Mouse (Mus musculus): ENCODE results near the gene Cebpz. TPM values are rescaled to one million over a fixed set of nuclear protein-coding genes. Genes with fewer than 3 reads are reported as not detected.
A peak's percentile ranks its signal among the peaks of the same experiment; 100 is the strongest.

Gene Cebpz
- polyA plus RNA-seq, 1 experiment from 2014 or later: 65.3 TPM

GRCm38 (mm10) chr17:78891020-78891419 is 45.8 kb downstream of the Cebpz start:
- WGBS: 84% methylated on average over 9 of the region's 9 CpGs

DNA sequence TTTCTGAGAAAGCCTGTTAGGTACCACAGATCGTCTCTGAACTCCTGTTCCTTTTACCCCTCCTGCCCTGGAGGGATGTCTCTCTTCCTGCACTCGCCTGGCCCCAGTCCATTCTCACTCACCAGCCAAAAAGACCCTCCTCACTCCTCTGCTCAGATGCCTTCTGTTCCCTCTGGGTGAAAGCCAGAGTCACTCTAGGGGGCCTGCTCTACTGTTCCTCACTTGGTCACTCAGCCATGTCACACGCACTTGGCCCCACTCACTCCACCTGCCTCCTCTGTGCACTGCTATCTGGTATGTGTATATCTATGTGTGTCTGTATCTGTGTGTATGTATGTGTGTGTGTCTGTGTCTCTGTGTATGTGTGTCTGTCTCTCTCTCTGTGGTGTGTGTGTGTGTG is 47.7 kb downstream of the Cebpz start:
- Histone ChIP-seq H3K36me3 (no peaks in the 10 kb centered on the region), H3K9me3 (no peaks in the 10 kb centered on the region), H3K27ac (no peak overlapping the region), H3K4me3 (replicated peaks) (no peak overlapping the region), H3K9ac (no peak overlapping the region), H3K27me3 (replicated peaks) (no peaks in the 10 kb centered on the region), H3K4me1 (replicated peaks) (no peaks in the 10 kb centered on the region), H3K4me2 (replicated peaks) (no peak overlapping the region)
- 43% methylated on average over 3 of the region's 3 CpGs for WGBS
- no peak for ATAC-seq

More at GRCm38 (mm10) chr17:78891020-78891419, 45.8 kb downstream of the Cebpz start:
- H3K36me3 ChIP-seq: no peaks in the 10 kb centered on the region
- H3K27me3 ChIP-seq (replicated peaks): no peaks in the 10 kb centered on the region
- H3K9ac ChIP-seq: no peak overlapping the region
- H3K4me2 ChIP-seq (replicated peaks): no peak overlapping the region
- no peak for ATAC-seq
- H3K4me3 ChIP-seq (replicated peaks): no peak overlapping the region
- no peak overlapping the region for H3K27ac ChIP-seq
- no peaks in the 10 kb centered on the region for H3K9me3 ChIP-seq
- H3K4me1 ChIP-seq (replicated peaks): no peaks in the 10 kb centered on the region

GRCm38 (mm10) chr17:78888554-78888953 is 48.3 kb downstream of the Cebpz start:
- 77% methylated on average over 4 of the region's 4 CpGs for WGBS
- H3K4me3 ChIP-seq (replicated peaks): no peak overlapping the region
- H3K4me2 ChIP-seq (replicated peaks): no peak overlapping the region
- H3K9me3 ChIP-seq: no peaks in the 10 kb centered on the region
- H3K27me3 ChIP-seq (replicated peaks): no peaks in the 10 kb centered on the region
- H3K27ac ChIP-seq: no peak overlapping the region
- H3K36me3 ChIP-seq: no peaks in the 10 kb centered on the region
- H3K9ac ChIP-seq: no peak overlapping the region
- no peaks in the 10 kb centered on the region for H3K4me1 ChIP-seq (replicated peaks)
- ATAC-seq: no peak

DNA sequence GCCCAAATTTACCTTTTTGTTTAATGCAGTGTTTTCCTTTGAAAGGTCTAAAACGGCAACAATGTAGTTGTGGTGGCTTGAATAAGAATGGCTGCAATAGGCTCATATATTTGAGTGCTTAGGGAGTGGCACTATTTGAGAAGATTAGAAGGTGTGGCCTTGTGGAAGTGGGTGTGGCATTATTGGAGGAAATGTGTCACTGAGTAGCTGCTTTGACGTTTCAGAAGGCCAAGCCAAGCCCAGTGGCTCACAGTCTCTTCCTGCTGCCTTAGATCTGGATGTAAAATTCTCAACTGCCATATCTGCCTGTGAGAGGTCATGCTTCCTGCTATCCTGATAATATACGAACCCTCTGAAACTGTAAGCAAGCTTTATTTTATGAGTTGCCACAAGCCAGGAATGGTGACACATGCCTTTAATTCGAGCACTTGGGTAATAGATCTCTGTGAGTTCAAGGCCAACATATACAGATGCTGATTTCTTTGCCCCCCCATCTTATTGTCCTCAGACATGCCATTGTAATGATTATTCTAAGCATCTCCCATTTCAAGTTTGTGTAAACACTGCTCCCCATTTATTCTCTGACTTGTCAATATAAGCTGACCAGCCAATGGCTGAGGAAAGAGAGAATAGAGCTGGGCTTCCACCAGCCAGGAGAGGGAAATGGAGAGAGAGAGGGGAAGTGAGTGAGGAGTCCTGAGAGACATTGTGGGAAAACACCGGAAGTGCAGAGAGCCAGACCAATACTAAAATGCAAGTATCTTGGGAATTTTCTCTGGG is 51.4 kb downstream of the Cebpz start:
- no peaks in the 10 kb centered on the region; the same call in 1 of the 2 replicates for H3K4me1 ChIP-seq (replicated peaks)
- H3K4me2 ChIP-seq (replicated peaks): no peak overlapping the region
- no peaks in the 10 kb centered on the region for H3K27me3 ChIP-seq (replicated peaks)
- no peaks in the 10 kb centered on the region for H3K36me3 ChIP-seq
- H3K9ac ChIP-seq: no peak overlapping the region
- no peak overlapping the region for H3K4me3 ChIP-seq (replicated peaks)
- no peaks in the 10 kb centered on the region for H3K9me3 ChIP-seq
- no peak for ATAC-seq
- WGBS: 80% methylated on average over 5 of the region's 5 CpGs
- H3K27ac ChIP-seq: no peak overlapping the region

DNA sequence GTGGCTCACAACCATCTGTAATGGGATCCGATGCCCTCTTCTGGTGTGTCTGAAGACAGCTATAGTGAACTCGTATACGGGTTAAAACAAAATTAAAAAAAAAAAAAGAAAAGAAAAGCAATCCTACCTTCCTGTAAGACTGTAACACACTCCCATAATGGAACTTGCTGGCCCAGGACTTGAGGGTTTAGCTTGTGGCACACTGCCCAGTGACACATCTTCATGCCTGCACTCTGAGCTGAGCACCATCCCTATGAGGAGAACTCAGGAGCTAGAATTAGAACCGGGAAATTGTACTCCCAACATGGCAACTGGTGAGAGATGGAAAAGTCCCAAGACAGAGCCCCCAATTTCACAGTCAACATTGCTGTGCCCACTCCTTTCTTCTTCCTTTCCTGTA is 53.6 kb downstream of the Cebpz start:
- H3K4me2 ChIP-seq (replicated peaks): no peak overlapping the region

DNA sequence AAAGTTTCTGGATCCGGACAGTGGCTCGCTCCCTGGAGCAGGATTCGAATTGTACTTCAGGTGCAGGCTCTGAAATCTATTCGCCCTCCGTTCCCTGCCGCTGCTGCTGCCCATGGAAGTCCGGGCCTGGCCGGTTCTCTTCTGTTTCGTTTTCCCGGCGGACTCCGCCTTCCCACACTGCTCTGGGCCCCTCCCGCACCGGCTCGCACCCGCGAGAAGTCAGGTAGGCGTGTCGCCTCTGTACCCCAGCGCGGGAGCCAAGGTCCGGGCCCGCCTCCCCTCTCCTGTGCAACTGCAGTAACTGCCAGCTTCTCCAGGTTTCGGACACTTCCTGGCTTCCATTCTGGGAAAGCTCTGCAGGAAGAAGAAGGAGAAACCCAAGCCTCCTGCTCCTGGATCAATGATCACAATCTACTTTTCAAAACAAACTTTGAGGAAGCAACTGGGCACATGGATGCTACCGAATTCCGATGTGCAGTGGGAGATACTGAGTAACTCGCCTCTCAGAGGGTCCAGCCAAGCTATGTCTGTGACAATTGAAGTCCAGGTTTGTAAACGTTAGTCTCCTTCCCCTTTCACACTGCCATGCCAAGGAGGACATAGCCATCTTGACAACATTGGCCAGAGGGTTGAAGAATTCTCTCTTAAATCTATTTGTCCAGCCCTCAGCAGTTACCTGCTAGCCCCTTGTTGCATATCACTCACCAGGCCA is 54.3 kb downstream of the Cebpz start, which contains the start of gene Eif2ak2:
TSS of gene Eif2ak2 (minus strand) at position 173 of the 712 bp plus-strand sequence.
- Histone ChIP-seq H3K27me3 (replicated peaks) (no peaks in the 10 kb centered on the region), H3K9ac (peak within 1 kb of the TSS; percentile 79), H3K4me2 (replicated peaks) (peak within 1 kb of the TSS; percentile 69), H3K4me1 (replicated peaks) (no peaks in the 10 kb centered on the region; the same call in 1 of the 2 replicates), H3K27ac (peak within 1 kb of the TSS; percentile 83), H3K9me3 (no peaks in the 10 kb centered on the region), H3K36me3 (0 out of 2 replicates have a peak, but pooled peaks cover 6% of the 10 kb centered on the region), H3K4me3 (replicated peaks) (peak within 1 kb of the TSS; percentile 60)
- peak; percentile 100 for ATAC-seq
- 2% methylated on average over 28 of the region's 28 CpGs for WGBS

More for the DNA sequence above, 53.6 kb downstream of the Cebpz start:
- Histone ChIP-seq H3K4me1 (replicated peaks) (no peaks in the 10 kb centered on the region; the same call in 1 of the 2 replicates), H3K27ac (no peak overlapping the region), H3K27me3 (replicated peaks) (no peaks in the 10 kb centered on the region), H3K9me3 (no peaks in the 10 kb centered on the region), H3K9ac (no peak overlapping the region), H3K36me3 (no peaks in the 10 kb centered on the region), H3K4me3 (replicated peaks) (no peak overlapping the region)
- no peak for ATAC-seq
- WGBS: 92% methylated on average over 4 of the region's 4 CpGs

GRCm38 (mm10) chr17:78881878-78882304 is 55.0 kb downstream of the Cebpz start:
- peak overlapping the region; percentile 60 for H3K4me3 ChIP-seq (replicated peaks)
- 0 out of 2 replicates have a peak, but pooled peaks cover 7% of the 10 kb centered on the region for H3K36me3 ChIP-seq
- no peaks in the 10 kb centered on the region for H3K27me3 ChIP-seq (replicated peaks)
- WGBS: 13% methylated on average over 5 of the region's 7 CpGs
- peak overlapping the region; percentile 69 for H3K4me2 ChIP-seq (replicated peaks)
- H3K9me3 ChIP-seq: no peaks in the 10 kb centered on the region
- peak overlapping the region; percentile 83 for H3K27ac ChIP-seq
- H3K9ac ChIP-seq: peak overlapping the region; percentile 79
- peak; percentile 65 for ATAC-seq
- no peaks in the 10 kb centered on the region; the same call in 1 of the 2 replicates for H3K4me1 ChIP-seq (replicated peaks)

- no peak overlapping the region for H3K9ac ChIP-seq
- H3K27me3 ChIP-seq (replicated peaks): no peaks in the 10 kb centered on the region
- H3K4me2 ChIP-seq (replicated peaks): no peak overlapping the region
- H3K4me1 ChIP-seq (replicated peaks): no peaks in the 10 kb centered on the region
- H3K9me3 ChIP-seq: no peaks in the 10 kb centered on the region
- no peak overlapping the region for H3K27ac ChIP-seq
- 93% methylated on average over 6 of the region's 6 CpGs for WGBS
- 0 out of 2 replicates have a peak, but pooled peaks cover 7% of the 10 kb centered on the region for H3K36me3 ChIP-seq
- H3K4me3 ChIP-seq (replicated peaks): no peak overlapping the region
- no peak for ATAC-seq
Measured at GRCm38 (mm10) chr17:78873886-78874285, 63.0 kb downstream of the Cebpz start.

Other genes starting within 250 kb of the Cebpz start
- gene Strn, start 199.9 kb downstream of the Cebpz start, polyA plus RNA-seq (2015; fragmentation: Nextera tagmentation; extraction: Ambion mirVana): 5.3 and 5.4 TPM in 2 replicates
- 10.0 and 10.7 TPM in 2 replicates for gene Heatr5b, start 101.7 kb downstream of the Cebpz start, polyA plus RNA-seq (2015; fragmentation: Nextera tagmentation; extraction: Ambion mirVana)
- gene Gpatch11, start 101.5 kb downstream of the Cebpz start, polyA plus RNA-seq (2015; fragmentation: Nextera tagmentation; extraction: Ambion mirVana): 50.1 and 51.8 TPM in 2 replicates
- 16.1 and 17.7 TPM in 2 replicates for gene Eif2ak2, start 54.5 kb downstream of the Cebpz start, polyA plus RNA-seq (2015; fragmentation: Nextera tagmentation; extraction: Ambion mirVana)
- gene Sult6b1, start 30.1 kb downstream of the Cebpz start, polyA plus RNA-seq (2015; fragmentation: Nextera tagmentation; extraction: Ambion mirVana): 0.08 and 0.11 TPM in 2 replicates
- 111 and 117 TPM in 2 replicates for gene Cebpzos, start 20.6 kb downstream of the Cebpz start, polyA plus RNA-seq (2015; fragmentation: Nextera tagmentation; extraction: Ambion mirVana)
- gene Ndufaf7, start 70 bp upstream of the Cebpz start, polyA plus RNA-seq (2015; fragmentation: Nextera tagmentation; extraction: Ambion mirVana): 55.2 and 55.9 TPM in 2 replicates
- 26.2 and 30.9 TPM in 2 replicates for gene Prkd3, start 83.8 kb upstream of the Cebpz start, polyA plus RNA-seq (2015; fragmentation: Nextera tagmentation; extraction: Ambion mirVana)
- gene Qpct, start 114.8 kb upstream of the Cebpz start, polyA plus RNA-seq (2015; fragmentation: Nextera tagmentation; extraction: Ambion mirVana): 10.6 and 12.4 TPM in 2 replicates